Mouse (Mus musculus) MEL (cell line): Measurements from ENCODE around the gene Gcnt7. TPM values are rescaled to one million over a fixed set of nuclear protein-coding genes. Genes with fewer than 3 reads are reported as not detected.
A peak's percentile ranks its signal among the peaks of the same experiment; 100 is the strongest.

Experiments used
- ETS1 ChIP-seq: IDR thresholded peaks from 2 replicates; pipeline ENCODE4 v1.6.1; 2012; ENCODE audit warnings: low read depth, mild to moderate bottlenecking, inconsistent platforms, low read length, improper control_type of control experiment, moderate library complexity
- GATA1 ChIP-seq: IDR thresholded peaks from 2 replicates; pipeline ENCODE4 v1.6.1; 2011; ENCODE audit warnings: low read depth, low read length, improper control_type of control experiment
- HCFC1 ChIP-seq: IDR thresholded peaks from 2 replicates; pipeline ENCODE4 v1.6.1; 2012; ENCODE audit warnings: low read depth, mild to moderate bottlenecking, inconsistent platforms, low read length, improper control_type of control experiment, moderate library complexity
- MEF2A ChIP-seq: IDR thresholded peaks from 2 replicates; pipeline ENCODE4 v1.6.1; 2014; ENCODE audit warnings: low read depth, mild to moderate bottlenecking, inconsistent platforms, low read length, improper control_type of control experiment; ENCODE audit not compliant: poor library complexity, insufficient replicate concordance, severe bottlenecking; ENCODE audit errors: extremely low read depth
- NRF1 ChIP-seq: IDR thresholded peaks from 2 replicates; pipeline ENCODE4 v1.6.1; 2014; ENCODE audit warnings: low read depth, mild to moderate bottlenecking, inconsistent platforms, low read length, improper control_type of control experiment, moderate library complexity; ENCODE audit not compliant: poor library complexity, insufficient read depth, severe bottlenecking
- POLR2A ChIP-seq, 2 experiments: IDR thresholded peaks; 2 replicates each; pipeline ENCODE4 v1.6.1; 2011 to 2012; ENCODE audit warnings: low read length in 2 of 2, mild to moderate bottlenecking in 2 of 2, control low read depth in 1 of 2, improper control_type of control experiment in 1 of 2, low read depth in 1 of 2, moderate library complexity in 1 of 2; ENCODE audit not compliant: control insufficient read depth in 1 of 2, insufficient read depth in 1 of 2, poor library complexity in 1 of 2
- TBP ChIP-seq: IDR thresholded peaks from 2 replicates; pipeline ENCODE4 v1.8.0; 2011; ENCODE audit warnings: low read depth, low read length, improper control_type of control experiment
- USF2 ChIP-seq, 2 experiments: IDR thresholded peaks; 2 replicates each; pipeline ENCODE4 v1.6.1; 2011 to 2012; ENCODE audit warnings: improper control_type of control experiment in 2 of 2, low read length in 2 of 2, borderline replicate concordance in 1 of 2, inconsistent platforms in 1 of 2, low read depth in 1 of 2, mild to moderate bottlenecking in 1 of 2; ENCODE audit not compliant: insufficient read depth in 1 of 2
- polyA plus RNA-seq, 2 experiments: library from polyadenylated mRNA; stranded (reverse) in 1 of 2; unstranded in 1 of 2; fragments of >175 nt in 1 of 2; fragments of >200 nt in 1 of 2; gene quantifications; 2 replicates each; pipeline versions ENCODE4 v1.2.1 to v1.2.4; 2012; ENCODE audit warnings: low replicate concordance in 2 of 2, low read depth in 1 of 2; ENCODE audit not compliant: insufficient read length in 2 of 2, insufficient read depth in 1 of 2, missing spikeins in 1 of 2
- total RNA-seq: library from RNA; depleted of rRNA; stranded (reverse); fragments of 300-350 nt; gene quantifications from 2 replicates; pipeline ENCODE4 v1.2.3, GENCODE M21; 2012; rRNA removed

Gcnt7 gene
- total and polyA plus RNA-seq, 3 experiments = 0.15 to 0.22 TPM; not detected in 1

GRCm38 (mm10) chr2:172401116-172401825 lies 57.1 kb downstream of the Gcnt7 start (continued):
- TF ChIP-seq TBP (peak; percentile 80), USF2 (IDR thresholded peaks at IDR 0.05; ENCODE audit: borderline replicate concordance in 1 of 2, insufficient read depth in 1 of 2, low read depth in 1 of 2, low read length in 2 of 2) (no peak), HCFC1 (peak; percentile 49; the same call in 1 of the 2 replicates), MEF2A (no peak), POLR2A (IDR thresholded peaks at IDR 0.05; ENCODE audit: control insufficient read depth in 1 of 2, insufficient read depth in 1 of 2, low read depth in 1 of 2, low read length in 2 of 2, poor library complexity in 1 of 2) (peak in 1 of 2 experiments; percentile 52; a peak in 2 of 4 replicates), GATA1 (no peak), NRF1 (no peak), ETS1 (peak; percentile 64; the same call in 1 of the 2 replicates)

Other genes with a start within 250 kb of the Gcnt7 start
- gene Mc3r, start 210.1 kb downstream of the Gcnt7 start, total RNA-seq = 0.04 TPM in 1 of 2 replicates, not detected in the other
- not detected for gene Mc3r, start 210.1 kb downstream of the Gcnt7 start, polyA plus RNA-seq
- 2.7 and 3.5 TPM in 2 replicates for gene Fam210b, start 113.0 kb downstream of the Gcnt7 start, total RNA-seq
- gene Fam210b, start 113.0 kb downstream of the Gcnt7 start, polyA plus RNA-seq = 10 to 100 TPM in 1 of 2 experiments, not detected in 1; 11.4 TPM
- gene Aurka, start 88.1 kb downstream of the Gcnt7 start, total RNA-seq = 110 and 127 TPM in 2 replicates
- gene Aurka, start 88.1 kb downstream of the Gcnt7 start, polyA plus RNA-seq = 100 to 1,000 TPM; 150 to 236 TPM
- gene Cstf1, start 87.9 kb downstream of the Gcnt7 start, total RNA-seq = 63.3 and 77.4 TPM in 2 replicates
- gene Cstf1, start 87.9 kb downstream of the Gcnt7 start, polyA plus RNA-seq = 100 to 1,000 TPM in 1 of 2 experiments, 10 to 100 TPM in 1; 66.9 to 105 TPM
- gene Cass4, start 64.8 kb downstream of the Gcnt7 start, total RNA-seq = 0.35 and 0.49 TPM in 2 replicates
- 1 to 10 TPM in 1 of 2 experiments, not detected in 1; 5.5 TPM for gene Cass4, start 64.8 kb downstream of the Gcnt7 start, polyA plus RNA-seq
- 59.2 and 68.2 TPM in 2 replicates for gene Rtf2, start 18.0 kb downstream of the Gcnt7 start, total RNA-seq
- 10 to 100 TPM in 1 of 2 experiments, not detected in 1; 81.5 TPM for gene Rtf2, start 18.0 kb downstream of the Gcnt7 start, polyA plus RNA-seq
- 0.31 TPM in 1 of 2 replicates, not detected in the other for gene Fam209, start 13.9 kb upstream of the Gcnt7 start, total RNA-seq
- gene Fam209, start 13.9 kb upstream of the Gcnt7 start, polyA plus RNA-seq = under 1 TPM in 1 of 2 experiments, not detected in 1; 0.65 TPM
- gene Tfap2c, start 91.0 kb upstream of the Gcnt7 start, total RNA-seq = not detected in 2 replicates
- gene Tfap2c, start 91.0 kb upstream of the Gcnt7 start, polyA plus RNA-seq = not detected